Mouse (Mus musculus): ENCODE measurements around the gene Apip. TPM values are rescaled to one million over a fixed set of nuclear protein-coding genes. Genes with fewer than 3 reads are reported as not detected.

The Apip gene
- polyA plus RNA-seq, 1 experiment from 2014 or later: 47.5 TPM

DNA sequence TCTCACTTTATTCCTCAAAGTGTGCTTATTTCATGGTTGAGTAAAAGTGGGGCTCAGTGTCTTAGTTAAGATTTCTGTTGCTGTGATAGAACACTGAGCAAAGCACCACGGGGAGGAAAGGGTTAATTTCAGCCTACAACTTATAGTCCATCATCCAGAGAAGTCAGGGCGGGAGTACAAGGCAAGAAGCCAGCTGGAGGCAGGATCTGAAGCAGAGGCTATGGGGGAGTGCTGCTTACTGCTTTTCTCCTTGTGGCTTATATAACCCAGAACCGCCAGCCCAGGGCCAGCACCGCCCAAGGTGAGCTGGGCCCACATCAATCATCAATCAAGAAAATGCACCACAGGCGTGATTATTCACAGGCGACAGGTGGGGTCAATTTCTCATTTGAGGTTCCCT lies 7.6 kb downstream of the Apip start:
- Histone ChIP-seq H3K4me3 (ENCODE audit: inconsistent target) (no peak overlapping the region), H3K36me3 (ENCODE audit: inconsistent target) (no peaks in the 10 kb centered on the region), H3K79me2 (ENCODE audit: inconsistent target) (peaks cover 13% of the 10 kb centered on the region; the same call in 1 of the 2 replicates), H3K27ac (no peak overlapping the region)
- 95% methylated on average over 6 of the region's 6 CpGs for WGBS (ENCODE audit: missing documents)

DNA sequence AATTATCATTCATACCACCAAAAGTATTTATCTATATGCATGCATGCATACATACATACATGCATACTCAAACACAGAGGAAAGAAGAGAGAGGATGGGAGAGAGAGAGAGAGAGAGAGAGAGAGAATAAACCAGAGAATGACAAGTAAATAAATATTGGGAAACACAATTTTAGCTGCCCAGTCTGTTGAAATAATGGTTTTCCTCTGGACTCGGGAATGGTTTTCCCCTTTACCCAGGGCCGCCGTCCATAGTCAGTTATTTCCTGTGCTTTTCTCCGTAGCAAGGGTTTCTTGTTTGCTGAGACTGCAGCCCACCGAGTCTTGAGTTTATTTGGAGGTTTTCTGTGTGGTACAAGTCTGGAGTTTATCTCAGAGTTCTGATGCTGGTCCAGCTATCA lies 8.2 kb downstream of the Apip start:
- no peak overlapping the region for H3K27ac ChIP-seq
- H3K36me3 ChIP-seq (ENCODE audit: inconsistent target): no peaks in the 10 kb centered on the region
- WGBS (ENCODE audit: missing documents): 86% methylated on average over 5 of the region's 5 CpGs
- peaks cover 8% of the 10 kb centered on the region; the same call in 1 of the 2 replicates for H3K79me2 ChIP-seq (ENCODE audit: inconsistent target)
- H3K4me3 ChIP-seq (ENCODE audit: inconsistent target): no peak overlapping the region

DNA sequence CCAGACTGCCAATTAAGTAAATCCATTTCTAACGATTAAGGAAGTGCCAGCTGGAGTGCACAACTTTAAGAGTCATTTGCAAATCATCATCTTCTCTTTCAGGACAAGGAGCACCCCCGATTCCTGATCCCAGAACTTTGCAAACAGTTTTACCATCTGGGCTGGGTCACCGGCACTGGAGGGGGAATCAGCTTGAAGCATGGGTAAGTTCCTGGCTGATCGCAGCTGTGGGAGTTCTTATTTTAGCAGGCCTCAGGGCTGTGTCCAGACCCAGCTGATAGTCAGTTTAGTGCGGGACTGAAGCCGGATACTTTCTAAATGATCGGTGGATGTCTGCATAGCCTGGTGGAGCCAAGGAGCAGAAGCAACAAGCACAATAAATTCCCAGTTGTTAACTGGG lies 9.4 kb downstream of the Apip start:
- no peaks in the 10 kb centered on the region for H3K79me2 ChIP-seq (ENCODE audit: inconsistent target)
- 92% methylated on average over 7 of the region's 7 CpGs for WGBS (ENCODE audit: missing documents)
- H3K27ac ChIP-seq: no peak overlapping the region
- no peak overlapping the region for H3K4me3 ChIP-seq (ENCODE audit: inconsistent target)
- H3K36me3 ChIP-seq (ENCODE audit: inconsistent target): peaks cover 5% of the 10 kb centered on the region; the same call in 1 of the 2 replicates

DNA sequence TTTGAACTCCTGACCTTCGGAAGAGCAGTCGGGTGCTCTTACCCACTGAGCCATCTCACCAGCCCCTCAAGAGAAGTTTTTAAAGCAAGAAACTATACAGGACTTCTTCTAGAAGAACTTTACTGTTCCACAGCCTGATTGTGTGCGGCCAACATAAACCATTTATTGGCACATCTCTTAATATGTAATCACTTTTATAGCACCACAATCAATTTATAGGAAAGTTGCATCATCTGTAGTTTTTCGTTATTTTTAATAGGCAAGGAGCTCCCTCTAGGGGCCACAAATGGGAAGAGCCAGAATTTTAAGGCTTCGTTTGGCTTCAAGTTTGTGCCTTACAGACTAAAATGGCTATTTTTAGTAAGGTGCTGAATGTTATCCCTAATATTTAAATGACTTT lies 11.0 kb downstream of the Apip start:
- no peak overlapping the region for H3K27ac ChIP-seq
- no peak overlapping the region for H3K4me3 ChIP-seq (ENCODE audit: inconsistent target)
- H3K36me3 ChIP-seq (ENCODE audit: inconsistent target): peaks cover 17% of the 10 kb centered on the region
- WGBS (ENCODE audit: missing documents): 60% methylated on average over 5 of the region's 5 CpGs
- H3K79me2 ChIP-seq (ENCODE audit: inconsistent target): no peaks in the 10 kb centered on the region

DNA sequence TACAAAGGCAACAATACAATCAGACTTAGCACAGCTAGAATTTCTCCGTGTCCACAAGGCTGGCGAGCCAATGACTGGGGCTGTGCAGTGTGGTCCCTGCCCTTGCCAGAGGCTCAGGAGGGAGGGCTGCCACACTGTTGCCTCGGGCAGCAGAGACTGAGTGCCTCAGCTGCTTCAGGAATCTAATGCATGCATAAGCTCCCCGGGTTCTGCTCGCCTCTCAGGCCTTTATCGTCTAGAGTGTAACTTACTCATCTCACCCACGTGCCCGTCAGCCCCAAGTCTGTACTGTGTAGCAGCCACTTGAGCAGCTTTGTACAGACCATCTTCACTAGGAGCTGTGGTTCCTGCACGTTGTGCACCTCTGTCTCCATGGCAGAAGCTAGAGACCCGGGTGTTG lies 12.2 kb downstream of the Apip start:
- WGBS (ENCODE audit: missing documents): 83% methylated on average over 10 of the region's 10 CpGs
- H3K4me3 ChIP-seq (ENCODE audit: inconsistent target): no peak overlapping the region
- H3K79me2 ChIP-seq (ENCODE audit: inconsistent target): no peaks in the 10 kb centered on the region
- H3K27ac ChIP-seq: no peak overlapping the region
- peaks cover 18% of the 10 kb centered on the region for H3K36me3 ChIP-seq (ENCODE audit: inconsistent target)

DNA sequence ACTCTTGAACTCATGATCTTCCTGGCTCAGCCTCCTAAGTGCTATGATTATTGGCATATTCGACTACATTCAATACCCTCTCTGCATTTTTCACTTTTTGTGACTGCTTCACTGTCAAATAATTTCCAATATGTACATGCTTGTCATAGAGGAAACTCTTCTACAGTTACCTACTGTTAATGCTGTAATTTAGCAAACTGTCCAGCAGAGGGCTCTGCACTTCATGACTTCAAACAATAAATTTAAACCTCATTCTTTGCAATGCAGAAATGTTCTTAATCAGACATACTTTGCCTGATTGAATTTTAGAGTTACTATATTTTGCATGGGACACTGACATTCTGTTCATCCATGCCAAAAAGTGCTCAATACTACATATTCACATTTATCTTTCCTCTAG lies 13.0 kb downstream of the Apip start:
- no peak overlapping the region for H3K27ac ChIP-seq
- WGBS (ENCODE audit: missing documents): 0% methylated on average over 1 of the region's 1 CpGs
- H3K36me3 ChIP-seq (ENCODE audit: inconsistent target): peaks cover 18% of the 10 kb centered on the region
- H3K79me2 ChIP-seq (ENCODE audit: inconsistent target): no peaks in the 10 kb centered on the region
- H3K4me3 ChIP-seq (ENCODE audit: inconsistent target): no peak overlapping the region

DNA sequence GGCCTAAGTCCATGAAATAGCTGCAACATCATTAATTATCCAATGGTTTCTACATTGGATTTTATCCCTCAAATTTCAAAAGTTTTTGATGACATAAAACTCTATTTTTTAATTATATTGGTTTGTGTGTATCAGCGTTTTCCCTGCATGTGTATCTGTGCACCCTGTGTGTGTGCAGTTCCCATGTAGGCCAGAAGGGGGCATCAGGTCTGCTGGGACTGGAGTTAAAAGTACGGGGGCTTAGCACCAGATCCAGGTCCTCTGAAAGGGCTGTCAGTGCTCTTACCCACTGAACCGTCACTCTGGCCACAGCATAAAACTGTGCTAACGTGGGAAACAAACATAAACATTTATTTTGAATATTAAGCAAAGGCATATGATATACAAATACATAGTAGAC lies 14.6 kb downstream of the Apip start:
- 85% methylated on average over 4 of the region's 4 CpGs for WGBS (ENCODE audit: missing documents)
- Histone ChIP-seq H3K27ac (no peak overlapping the region), H3K4me3 (ENCODE audit: inconsistent target) (no peak overlapping the region), H3K79me2 (ENCODE audit: inconsistent target) (no peaks in the 10 kb centered on the region), H3K36me3 (ENCODE audit: inconsistent target) (peaks cover 18% of the 10 kb centered on the region)

DNA sequence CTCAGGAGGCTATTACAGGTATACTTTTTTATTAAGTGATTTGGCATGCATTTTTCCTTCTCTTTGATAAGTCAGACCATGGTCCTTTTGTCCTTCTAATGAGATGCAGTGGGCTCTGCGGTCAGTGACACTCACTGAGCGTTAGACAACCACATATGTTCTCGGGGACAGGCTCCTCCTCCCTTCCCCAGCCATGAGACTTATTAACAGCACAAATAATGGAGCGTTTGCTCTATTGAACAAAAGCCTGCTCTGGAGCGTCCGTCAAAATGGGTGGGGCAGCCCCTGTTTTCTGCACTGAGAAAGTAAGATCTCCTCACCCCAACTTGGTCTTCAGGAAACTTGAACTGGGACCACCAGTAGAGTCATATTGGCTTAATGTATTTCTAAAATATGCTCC lies 16.0 kb downstream of the Apip start:
- WGBS (ENCODE audit: missing documents): 94% methylated on average over 6 of the region's 6 CpGs
- no peak overlapping the region for H3K4me3 ChIP-seq (ENCODE audit: inconsistent target)
- H3K27ac ChIP-seq: no peak overlapping the region
- H3K79me2 ChIP-seq (ENCODE audit: inconsistent target): no peaks in the 10 kb centered on the region
- H3K36me3 ChIP-seq (ENCODE audit: inconsistent target): peaks cover 29% of the 10 kb centered on the region

DNA sequence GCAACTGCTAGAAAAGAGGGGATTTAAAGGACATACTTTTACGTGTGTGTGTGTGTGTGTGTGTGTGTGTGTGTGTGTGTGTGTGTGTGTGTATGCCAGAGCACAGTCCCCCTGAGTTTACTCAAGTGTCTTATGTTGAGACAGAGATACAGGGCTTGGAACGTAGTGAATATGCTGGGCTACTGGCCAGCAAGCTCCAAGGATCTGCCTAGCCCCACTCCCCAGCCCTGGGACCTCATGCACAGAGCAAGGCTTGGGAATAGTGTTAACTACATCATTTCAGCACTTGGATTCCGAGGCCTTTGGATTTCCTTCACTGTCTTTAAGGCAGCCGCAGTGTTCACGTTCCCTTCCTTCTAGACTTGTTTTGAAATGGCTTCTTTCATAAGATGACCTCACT lies 29.1 kb downstream of the Apip start:
- H3K36me3 ChIP-seq (ENCODE audit: inconsistent target): no peaks in the 10 kb centered on the region
- no peaks in the 10 kb centered on the region for H3K79me2 ChIP-seq (ENCODE audit: inconsistent target)
- H3K27ac ChIP-seq: no peak overlapping the region
- WGBS (ENCODE audit: missing documents): 94% methylated on average over 5 of the region's 5 CpGs
- H3K4me3 ChIP-seq (ENCODE audit: inconsistent target): no peak overlapping the region

DNA sequence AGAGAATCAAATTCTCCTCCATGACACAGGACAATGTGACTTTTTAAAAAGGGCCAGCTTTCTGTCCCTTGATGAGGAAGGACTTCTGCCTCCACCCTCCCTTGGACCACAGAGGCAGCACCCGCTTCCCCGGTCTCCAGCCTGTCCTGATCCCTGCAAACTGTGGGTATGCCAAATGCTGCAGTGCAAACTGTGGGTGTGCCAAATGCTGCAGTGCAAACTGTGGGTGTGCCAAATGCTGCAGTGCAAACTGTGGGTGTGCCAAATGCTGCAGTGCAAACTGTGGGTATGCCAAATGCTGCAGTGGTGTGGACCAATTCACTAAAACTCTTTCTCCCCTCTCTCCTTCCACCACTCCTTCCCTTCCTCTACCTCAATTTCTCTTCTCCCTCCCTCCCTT lies 32.7 kb downstream of the Apip start:
- Histone ChIP-seq H3K36me3 (ENCODE audit: inconsistent target) (no peaks in the 10 kb centered on the region), H3K4me3 (ENCODE audit: inconsistent target) (no peak overlapping the region), H3K27ac (no peak overlapping the region), H3K79me2 (ENCODE audit: inconsistent target) (no peaks in the 10 kb centered on the region)
- WGBS (ENCODE audit: missing documents): 100% methylated on average over 2 of the region's 2 CpGs

DNA sequence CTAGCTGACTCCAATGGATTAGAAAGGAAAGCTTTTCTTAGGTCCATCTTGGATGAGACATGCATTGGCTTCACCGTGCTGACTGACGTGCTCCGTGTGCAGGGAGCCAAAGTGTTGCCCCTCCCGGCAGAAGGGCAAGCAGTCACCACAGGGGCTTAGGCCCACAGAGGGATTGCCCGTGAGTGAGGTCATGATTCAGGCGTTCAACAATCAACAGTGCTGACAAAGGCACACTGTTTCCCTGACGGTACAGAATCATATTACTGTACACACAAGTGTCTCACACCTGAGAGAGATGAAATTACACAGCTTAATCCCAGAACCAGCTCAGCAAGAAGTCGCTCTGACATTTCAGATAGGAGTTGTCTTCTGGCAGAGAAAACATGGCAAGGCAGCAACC lies 38.2 kb downstream of the Apip start:
- H3K27ac ChIP-seq: no peak overlapping the region
- H3K36me3 ChIP-seq (ENCODE audit: inconsistent target): no peaks in the 10 kb centered on the region
- no peak overlapping the region for H3K4me3 ChIP-seq (ENCODE audit: inconsistent target)
- WGBS (ENCODE audit: missing documents): 90% methylated on average over 8 of the region's 8 CpGs
- H3K79me2 ChIP-seq (ENCODE audit: inconsistent target): no peaks in the 10 kb centered on the region

DNA sequence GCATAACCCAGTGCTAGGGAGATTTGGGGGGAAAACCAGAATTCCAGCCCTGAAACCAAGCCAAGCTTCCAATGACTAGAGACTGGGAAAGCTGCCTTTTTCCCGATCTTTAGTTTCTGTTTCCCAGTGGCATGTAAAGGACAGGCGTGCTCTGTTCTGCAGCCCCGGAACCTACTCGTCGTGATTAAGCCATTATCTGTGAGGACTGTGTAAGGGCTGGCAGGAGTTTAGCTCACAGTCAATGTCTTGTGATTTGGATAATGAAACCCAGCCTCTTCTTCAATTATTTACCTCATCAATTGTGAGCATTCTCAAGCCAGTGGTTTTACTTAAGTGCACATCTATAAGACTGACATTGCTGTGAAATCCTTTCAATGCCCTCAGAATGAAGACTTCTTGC lies 43.7 kb downstream of the Apip start:
- Histone ChIP-seq H3K4me3 (ENCODE audit: inconsistent target) (no peak overlapping the region), H3K27ac (no peak overlapping the region), H3K79me2 (ENCODE audit: inconsistent target) (no peaks in the 10 kb centered on the region), H3K36me3 (ENCODE audit: inconsistent target) (no peaks in the 10 kb centered on the region)
- 96% methylated on average over 5 of the region's 5 CpGs for WGBS (ENCODE audit: missing documents)

DNA sequence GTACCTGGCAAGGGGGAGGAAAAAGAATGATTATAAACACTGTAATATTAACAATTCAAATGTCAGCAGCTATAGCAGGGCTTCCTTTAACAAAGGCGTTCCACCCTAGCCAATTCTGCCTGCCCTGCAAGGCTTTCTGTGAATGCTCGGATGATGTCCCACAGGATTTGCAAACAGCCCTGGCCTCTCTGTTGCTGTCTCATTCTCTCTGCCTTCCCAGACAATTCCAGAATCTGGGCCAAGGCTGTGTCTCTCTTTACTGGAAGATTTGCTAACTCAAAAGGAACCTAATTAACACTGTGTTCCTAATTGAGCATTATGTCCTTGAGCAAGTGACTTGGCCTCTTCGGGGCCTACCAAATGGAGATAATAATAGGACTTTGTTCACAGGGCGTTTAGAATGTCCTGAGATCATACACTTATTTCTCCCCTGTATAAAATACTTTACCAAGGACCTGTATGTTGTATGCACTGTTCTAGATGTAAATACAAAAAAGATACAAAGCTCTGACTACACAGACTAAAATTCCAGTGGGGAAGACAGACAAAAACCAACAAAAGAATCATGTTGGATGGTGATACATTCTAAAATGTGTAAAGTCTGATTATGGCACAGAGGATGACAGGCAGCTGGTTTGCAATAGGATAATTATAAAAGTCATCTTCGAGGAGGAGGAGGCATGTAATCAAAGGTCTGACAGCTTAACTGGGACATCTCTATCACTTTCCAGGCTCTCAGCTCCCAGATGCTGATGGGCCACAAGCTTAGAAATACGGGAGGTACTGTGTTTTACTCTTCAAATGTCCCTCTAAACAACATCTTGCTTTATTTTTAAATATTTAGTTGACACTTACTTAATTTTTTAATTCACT lies 45.1 kb downstream of the Apip start:
- no peaks in the 10 kb centered on the region for H3K36me3 ChIP-seq (ENCODE audit: inconsistent target)
- no peak overlapping the region for H3K4me3 ChIP-seq (ENCODE audit: inconsistent target)
- no peaks in the 10 kb centered on the region for H3K79me2 ChIP-seq (ENCODE audit: inconsistent target)
- WGBS (ENCODE audit: missing documents): 85% methylated on average over 6 of the region's 6 CpGs
- H3K27ac ChIP-seq: no peak overlapping the region

DNA sequence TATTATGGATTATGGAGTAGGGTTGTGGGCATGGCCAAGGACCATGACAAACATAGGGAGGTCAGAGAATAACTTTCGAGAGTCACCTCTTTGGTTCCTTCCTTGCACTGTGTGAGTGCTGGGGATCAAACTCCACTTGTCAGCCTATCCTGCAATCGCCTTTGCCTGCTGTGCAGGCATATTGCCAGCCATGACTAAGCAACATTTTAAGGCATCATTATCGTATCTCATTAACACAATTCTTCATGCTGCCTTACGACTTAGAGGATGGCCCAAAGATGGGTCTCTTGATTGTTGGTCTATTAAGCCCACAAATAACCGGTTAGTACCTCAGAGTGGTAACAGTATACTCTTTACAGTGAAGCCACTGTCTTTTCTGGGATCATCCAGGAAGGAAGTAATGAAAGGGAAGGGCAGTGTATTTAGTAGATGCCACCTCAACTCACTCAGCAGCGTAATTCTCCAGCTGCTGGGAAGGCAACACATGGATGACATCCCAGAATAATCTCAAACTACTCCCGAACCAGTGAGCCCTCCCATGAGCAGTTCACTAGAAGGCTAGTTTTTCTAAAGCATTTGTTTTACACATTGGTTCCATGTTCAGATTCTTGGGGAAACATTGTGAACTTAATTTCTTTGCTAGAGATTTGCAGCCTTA lies 45.9 kb downstream of the Apip start:
- H3K4me3 ChIP-seq (ENCODE audit: inconsistent target): no peak overlapping the region
- H3K27ac ChIP-seq: no peak overlapping the region
- H3K36me3 ChIP-seq (ENCODE audit: inconsistent target): no peaks in the 10 kb centered on the region
- no peaks in the 10 kb centered on the region for H3K79me2 ChIP-seq (ENCODE audit: inconsistent target)
- WGBS (ENCODE audit: missing documents): 60% methylated on average over 7 of the region's 7 CpGs

DNA sequence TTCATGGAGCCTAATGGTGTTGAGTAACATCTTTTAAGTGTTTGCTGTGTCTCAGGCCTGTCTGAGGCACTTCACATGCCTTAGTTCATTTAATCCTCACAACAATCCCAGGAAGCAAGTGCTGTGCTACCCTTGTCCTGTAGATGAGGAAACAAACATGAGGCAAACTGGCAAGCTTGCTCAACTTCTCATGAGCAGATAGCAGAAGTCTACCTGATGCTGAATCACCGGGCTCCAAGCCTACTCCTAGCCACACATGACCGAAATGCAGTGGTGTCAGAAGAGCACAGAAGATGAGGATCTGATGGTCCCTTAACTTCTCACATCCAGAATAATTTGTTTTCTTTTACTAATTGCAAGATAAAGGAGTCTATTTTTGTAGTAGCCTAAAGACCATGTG lies 56.2 kb downstream of the Apip start:
- Histone ChIP-seq H3K36me3 (ENCODE audit: inconsistent target) (no peaks in the 10 kb centered on the region), H3K79me2 (ENCODE audit: inconsistent target) (no peaks in the 10 kb centered on the region), H3K27ac (no peak overlapping the region), H3K4me3 (ENCODE audit: inconsistent target) (no peak overlapping the region)
- WGBS (ENCODE audit: missing documents): 56% methylated on average over 2 of the region's 2 CpGs
